Mouse (Mus musculus): ENCODE measurements around the gene Vopp1.

Vopp1 gene

DNA sequence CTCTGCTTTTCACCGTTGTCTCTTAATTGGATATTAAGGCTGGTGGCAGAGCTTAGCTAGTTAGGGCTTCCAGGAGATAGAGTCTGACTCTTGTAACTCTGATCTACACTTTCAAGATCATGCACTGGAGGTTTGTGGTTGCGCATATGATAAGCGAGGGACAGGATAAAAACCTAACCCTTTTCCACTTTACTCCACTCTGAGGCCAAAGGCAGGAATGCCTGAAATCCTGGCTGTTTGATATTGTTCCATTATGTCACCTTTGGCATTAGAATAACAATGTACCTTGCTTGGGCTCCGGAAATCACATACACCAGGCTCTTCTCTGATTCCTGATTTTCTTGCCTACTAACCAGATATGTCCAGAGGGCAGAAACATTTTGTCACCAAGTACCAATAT, 123.3 kb downstream of the Vopp1 start:
- DNase-seq = no peak

DNA sequence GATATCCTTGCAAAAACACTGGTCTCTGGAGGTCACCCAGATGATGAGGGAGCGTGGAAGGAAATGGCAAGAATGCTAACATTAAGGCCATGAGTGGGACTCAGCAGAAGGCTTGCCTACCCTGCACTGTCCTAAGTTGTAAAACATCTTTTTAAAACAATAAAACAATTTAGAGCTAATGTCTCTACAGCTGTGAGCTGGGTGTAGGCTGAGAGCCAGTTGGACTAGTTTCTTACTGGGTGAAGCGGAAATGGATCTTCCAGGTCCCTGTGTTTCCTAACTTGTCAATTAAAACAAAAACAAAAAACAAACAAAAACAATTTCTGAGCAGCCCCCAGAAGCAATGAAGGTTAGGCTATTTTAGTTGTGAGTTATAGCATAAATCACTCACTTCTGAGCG, 131.8 kb downstream of the Vopp1 start:
- DNase-seq = no peak

DNA sequence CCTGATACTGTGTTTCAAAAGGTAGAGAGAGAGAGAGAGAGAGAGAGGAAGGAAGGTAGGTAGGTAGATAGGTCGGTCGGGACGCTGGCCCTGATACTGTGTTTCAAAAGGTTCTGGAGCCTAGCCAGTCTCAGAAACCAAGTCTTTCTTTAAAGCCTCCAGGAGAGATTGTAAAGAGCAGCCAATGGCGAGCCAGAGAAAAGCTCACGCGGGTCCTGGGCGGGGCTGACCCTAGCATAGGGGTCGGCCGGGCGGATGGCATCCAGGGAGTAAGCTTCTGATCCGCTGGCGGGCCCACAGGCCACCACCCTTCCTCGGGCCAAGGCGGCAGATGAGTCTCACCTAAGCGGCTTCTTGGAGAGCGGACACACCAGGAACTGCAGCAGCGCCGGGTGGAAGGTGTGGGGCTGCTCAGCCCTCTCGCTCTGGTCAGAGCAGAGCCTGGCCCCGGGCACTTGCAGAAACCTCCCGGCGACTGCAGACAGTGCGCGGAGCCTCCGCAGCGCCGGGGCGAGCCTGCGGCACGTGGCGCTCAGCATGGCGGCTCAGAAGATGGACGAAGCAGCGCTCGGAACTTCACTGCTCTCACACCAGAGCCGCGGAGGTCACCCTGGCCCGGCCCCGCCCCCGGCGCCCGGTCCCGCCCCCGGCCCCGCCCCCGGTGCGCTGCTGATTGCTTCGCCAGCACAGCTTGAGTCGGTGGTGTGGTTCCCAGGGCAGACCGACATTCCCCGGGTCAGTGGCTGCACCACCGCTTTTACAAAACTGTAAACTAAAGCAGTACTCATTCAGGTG, 133.3 kb downstream of the Vopp1 start, which contains the start of gene Pyurf:
Pyurf (minus strand) TSS at position 612 of the 795 bp plus-strand sequence.
- peak; percentile 92 for DNase-seq

GRCm38 (mm10) chr6:57684156-57684555, 140.8 kb downstream of the Vopp1 start:
- DNase-seq = no peak

Data from kidney, postnatal 14 days (tissue).